Mouse (Mus musculus): ENCODE measurements at regions not wholly inside any gene's neighbourhood (a gene's known extent, or its start where the extent isn't known, plus 50 kb on each side); places are given as distances from the start of the nearest gene placed in this dataset.

GRCm38 (mm10) chr1:142893156-142893555 lies 747.3 kb upstream of the B3galt2 start:
- TF ChIP-seq CTCF (conservative IDR thresholded peaks at IDR 0.05; ENCODE audit: low read length) = no peak
- no peak for TF ChIP-seq NANOG (IDR thresholded peaks at IDR 0.05; ENCODE audit: borderline replicate concordance, low read length)
- no peak for TF ChIP-seq POU5F1 (IDR thresholded peaks at IDR 0.05; ENCODE audit: borderline replicate concordance, low read length)

Measured in E14TG2a.4 (cell line).